Comparison of ENCODE assay signal across 30 mouse cellular contexts in the genomic region with DNA sequence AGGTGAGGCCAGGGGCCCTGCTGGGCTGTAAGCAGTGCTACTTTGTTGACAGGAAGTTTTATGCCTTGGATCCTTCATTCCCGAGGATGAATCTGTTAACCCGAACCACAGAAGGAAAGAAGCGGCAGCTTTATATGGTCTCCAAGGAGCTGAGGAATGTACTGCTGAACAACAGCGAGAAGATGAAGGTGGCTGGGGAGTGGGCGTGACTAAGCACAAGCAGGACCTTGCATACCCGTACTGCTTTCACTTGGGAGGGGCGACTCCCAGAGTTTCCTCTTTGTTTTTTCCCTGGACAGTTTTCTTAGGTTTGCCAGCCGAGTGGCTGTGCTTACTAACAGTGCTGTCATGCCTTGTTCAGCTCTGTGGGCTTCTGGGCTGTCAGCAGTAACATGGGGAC. TPM values are rescaled to one million over a fixed set of nuclear protein-coding genes. Genes with fewer than 3 reads are reported as not detected.
DNase-seq lines count a peak whose midpoint lies in the region; ATAC-seq and TF ChIP-seq lines count a peak whose summit lies in the region.
"Had no signal": no experiment of that assay in that cellular context is flagged by ENCODE, and none has a peak within 500 bp of the region (broad histone marks: within the 10 kb centered on the region; RNA-seq: fewer than 3 reads in every experiment).

No protein-coding gene starts in this region.

- no peaks in the 10 kb centered on the region for H3K9me3 ChIP-seq in forebrain, embryonic 11.5 days (ENCODE audit: control insufficient read depth, low read length)
- H3K9me3 ChIP-seq in forebrain, embryonic 12.5 days = no peaks in the 10 kb centered on the region
- H3K9me3 ChIP-seq: embryonic facial prominence, embryonic 13.5 days; embryonic facial prominence, embryonic 15.5 days; forebrain, embryonic 10.5 days; G1E had no signal

- H3K4me3 ChIP-seq in forebrain, embryonic 11.5 days (ENCODE audit: low read depth, low read length) = no peak overlapping the region
- no peak overlapping the region for H3K4me3 ChIP-seq in forebrain, embryonic 12.5 days (replicated peaks)
- no peak overlapping the region for H3K4me3 ChIP-seq in liver, adult 2 months (ENCODE audit: insufficient read depth, low read depth, low read length)
- H3K4me3 ChIP-seq: embryonic facial prominence, embryonic 13.5 days; embryonic facial prominence, embryonic 15.5 days; erythroblast, embryonic 14.5 days; forebrain, embryonic 10.5 days had no signal

- no peak overlapping the region for H3K9ac ChIP-seq in forebrain, embryonic 11.5 days (ENCODE audit: low read length)
- H3K9ac ChIP-seq in forebrain, embryonic 12.5 days = no peak overlapping the region
- H3K9ac ChIP-seq in liver, adult 2 months (ENCODE audit: low read depth, low read length) = peak overlapping the region; percentile 28; the same call in 1 of the 2 replicates
- H3K9ac ChIP-seq: embryonic facial prominence, embryonic 13.5 days; embryonic facial prominence, embryonic 15.5 days had no signal

- no peak overlapping the region for H3K4me2 ChIP-seq in forebrain, embryonic 11.5 days (ENCODE audit: low read depth, low read length, severe bottlenecking)
- no peak overlapping the region for H3K4me2 ChIP-seq in forebrain, embryonic 12.5 days
- H3K4me2 ChIP-seq: embryonic facial prominence, embryonic 13.5 days; embryonic facial prominence, embryonic 15.5 days had no signal

- H3K36me3 ChIP-seq in forebrain, embryonic 11.5 days (ENCODE audit: control insufficient read depth, insufficient read depth, low read length) = peaks cover 28% of the 10 kb centered on the region
- H3K36me3 ChIP-seq in forebrain, embryonic 12.5 days (replicated peaks) = peaks cover 99% of the 10 kb centered on the region
- peaks cover 75% of the 10 kb centered on the region for H3K36me3 ChIP-seq in liver, adult 2 months (ENCODE audit: control insufficient read depth, insufficient read depth, low read length)

- no peak overlapping the region for H3K27ac ChIP-seq in forebrain, embryonic 11.5 days (ENCODE audit: low read depth, low read length)
- H3K27ac ChIP-seq in forebrain, embryonic 12.5 days = no peak overlapping the region
- H3K27ac ChIP-seq in liver, adult 2 months (replicated peaks; ENCODE audit: insufficient read depth, low read depth, low read length) = peak overlapping the region; percentile 88
- H3K27ac ChIP-seq: embryonic facial prominence, embryonic 13.5 days; embryonic facial prominence, embryonic 15.5 days; forebrain, embryonic 10.5 days had no signal

- TF ChIP-seq POLR2A in liver, adult 2 months (IDR thresholded peaks at IDR 0.05; ENCODE audit: extremely low read depth, insufficient read depth, low read length) = no peak

- ATAC-seq in forebrain, embryonic 11.5 days (replicated peaks; ENCODE audit: low FRiP score) = no peak
- ATAC-seq in forebrain, embryonic 12.5 days (ENCODE audit: low FRiP score) = no peak
- ATAC-seq: activated CD4-positive, CD25-positive, alpha-beta regulatory T cell, adult 4 months; CD4-positive, CD25-positive, alpha-beta regulatory T cell, adult 4 months; forebrain, embryonic 14.5 days; forebrain, embryonic 16.5 days had no signal

- no peaks in the 10 kb centered on the region for H3K27me3 ChIP-seq in forebrain, embryonic 11.5 days (ENCODE audit: control insufficient read depth, insufficient read depth, low read length)
- no peaks in the 10 kb centered on the region for H3K27me3 ChIP-seq in forebrain, embryonic 12.5 days
- H3K27me3 ChIP-seq in liver, adult 2 months (ENCODE audit: control insufficient read depth, insufficient read depth, low read length) = no peaks in the 10 kb centered on the region
- H3K27me3 ChIP-seq: CH12.LX; embryonic facial prominence, embryonic 13.5 days; embryonic facial prominence, embryonic 15.5 days; Patski had no signal

- no peak for TF ChIP-seq CTCF in liver, adult 2 months (IDR thresholded peaks at IDR 0.05; ENCODE audit: low read depth, low read length)

- 86% methylated on average over 8 of the region's 8 CpGs for WGBS in forebrain, embryonic 11.5 days
- WGBS in forebrain, embryonic 12.5 days = 85% methylated on average over 8 of the region's 8 CpGs
- 85% methylated on average over 8 of the region's 8 CpGs for WGBS in liver, adult 2 months

- peak; percentile 37 for DNase-seq in forebrain, embryonic 11.5 days (ENCODE audit: low spot score)
- no peak for DNase-seq in liver, adult 2 months (ENCODE audit: extremely low read depth, low read depth, low spot score)
- no peak for DNase-seq in liver
- DNase-seq in testis, postnatal 10 days (ENCODE audit: low spot score) = peak; percentile 29
- no peak for DNase-seq in testis, postnatal 14 days (ENCODE audit: low spot score)
- peak; percentile 57 for DNase-seq in R1 (ENCODE audit: low read depth, low spot score)
- DNase-seq in c-Kit-positive CD71-positive TER-119-positive erythroid progenitor cells, embryonic 14.5 days (ENCODE audit: low spot score) = no peak
- DNase-seq: adrenal gland, adult 8-10 months; adrenal gland, postnatal 14 days; adrenal gland, postnatal 36 days; B cell, adult 2 months; cerebellum, adult 11 months; cerebellum, adult 18-20 months; cerebellum, adult 8-10 months; cerebellum, adult 9-11 months; cerebellum, postnatal 14 days; cerebellum, postnatal 36 days; embryo, embryonic 11 days had no signal

- H3K79me2 ChIP-seq in liver, adult 2 months (ENCODE audit: control insufficient read depth, insufficient read depth, low read length) = no peaks in the 10 kb centered on the region

- H3K4me1 ChIP-seq in forebrain, embryonic 11.5 days (replicated peaks; ENCODE audit: control insufficient read depth, insufficient read depth, low read length) = no peaks in the 10 kb centered on the region
- no peaks in the 10 kb centered on the region for H3K4me1 ChIP-seq in forebrain, embryonic 12.5 days
- H3K4me1 ChIP-seq in liver, adult 2 months (ENCODE audit: control insufficient read depth, insufficient read depth, low read length) = peaks cover 21% of the 10 kb centered on the region
- H3K4me1 ChIP-seq: embryonic facial prominence, embryonic 13.5 days; embryonic facial prominence, embryonic 15.5 days; forebrain, embryonic 10.5 days had no signal

RNA-seq across cellular contexts. Expression of gene Srd5a1, which starts 19.3 kb away (rescaled TPM):
- 23.7 and 32.1 TPM in 2 replicates for polyA plus RNA-seq in forebrain, embryonic 11.5 days (2014; fragmentation: Nextera tagmentation; extraction: Ambion mirVana)
- 21.8 and 22.9 TPM in 2 replicates for polyA plus RNA-seq in forebrain, embryonic 12.5 days (2016; fragmentation: Nextera tagmentation; extraction: Ambion mirVana)
- 83.6 and 86.4 TPM in 2 replicates for total RNA-seq in liver, adult 2 months (2014; rRNA removed)
- polyA plus RNA-seq in liver, adult 2 months (2012; rRNA removed) = 41.9 and 54.7 TPM in 2 replicates

Comparison
In these comparisons a context has a peak if more than half of its experiments do, and no peak if none do; other contexts are left out.
1. DNase-seq: peak in forebrain, embryonic 11.5 days (single experiment), testis, postnatal 10 days (single experiment) and R1 (single experiment); none in liver, adult 2 months (single experiment), liver (single experiment), testis, postnatal 14 days (single experiment) and c-Kit-positive CD71-positive TER-119-positive erythroid progenitor cells, embryonic 14.5 days (single experiment).